Mouse (Mus musculus) heart, adult 2 months (tissue): ENCODE data around the gene Prkag2. TPM values are rescaled to one million over a fixed set of nuclear protein-coding genes. Genes with fewer than 3 reads are reported as not detected.

Source experiments
- DNase-seq, 2 experiments: peaks; one replicate each; pipeline ENCODE4 v3.0.0; 2021
- H3K27ac ChIP-seq: fragments of 200-600 bp; 2 replicates; pipeline ENCODE4 v1.8.1; 2022
- H3K27me3 ChIP-seq: fragments of 200-500 bp; 2 replicates; pipeline ENCODE4 v1.6.1; 2012; ENCODE audit warnings: mild to moderate bottlenecking, low read length, inconsistent platforms, mixed read lengths; ENCODE audit not compliant: control insufficient read depth, insufficient read depth
- H3K36me3 ChIP-seq: fragments of 200-500 bp; 2 replicates; pipeline ENCODE4 v1.6.1; 2012; ENCODE audit warnings: low read length, inconsistent platforms; ENCODE audit not compliant: control insufficient read depth, insufficient read depth
- H3K4me1 ChIP-seq: fragments of 200-500 bp; 2 replicates; pipeline ENCODE4 v1.6.1; 2011; ENCODE audit warnings: low read length; ENCODE audit not compliant: control insufficient read depth, insufficient read depth
- H3K4me3 ChIP-seq: fragments of 200-600 bp; 2 replicates; pipeline ENCODE4 v1.8.1; 2022
- H3K79me2 ChIP-seq: fragments of 200-500 bp; replicated peaks from 2 replicates; pipeline ENCODE4 v1.6.1; 2012; ENCODE audit warnings: mild to moderate bottlenecking, inconsistent platforms, low read length, moderate library complexity, mixed read lengths; ENCODE audit not compliant: control insufficient read depth, insufficient read depth
- H3K9ac ChIP-seq: fragments of 200-500 bp; 2 replicates; pipeline ENCODE4 v1.6.1; 2012; ENCODE audit warnings: low read depth, mild to moderate bottlenecking, control low read depth, inconsistent platforms, low read length, mixed read lengths
- CTCF ChIP-seq: fragments of 200-600 bp; IDR thresholded peaks from 2 replicates; pipeline ENCODE4 v1.8.1; 2022; ENCODE audit warnings: antibody characterized with exemption, mild to moderate bottlenecking, moderate library complexity
- EP300 ChIP-seq: fragments of 200-500 bp; IDR thresholded peaks from 2 replicates; pipeline ENCODE4 v1.6.1; 2011; ENCODE audit warnings: low read depth, low read length, control low read depth; ENCODE audit not compliant: insufficient read depth
- POLR2A ChIP-seq: fragments of 200-500 bp; IDR thresholded peaks from 2 replicates; pipeline ENCODE4 v1.6.1; 2011; ENCODE audit warnings: mild to moderate bottlenecking, low read depth, low read length, control low read depth; ENCODE audit not compliant: insufficient read depth
- WGBS: fragments of 180-500 bp; shearing (Covaris S2); methylation state at CpG from one replicate; pipeline ENCODE4 v1.1.7; 2018; 5-methylcytosine and 5-hydroxymethylcytosine counted together
- intact Hi-C: fragments of 180-260 bp; cut with DNase I; formaldehyde crosslinking; loops from one replicate; pipeline ENCODE4 v1.15.1; 2025
- polyA plus RNA-seq: library from polyadenylated mRNA; depleted of rRNA; stranded (reverse); fragments of >200 nt; gene quantifications from 2 replicates; pipeline ENCODE4 v1.2.3, GENCODE M21; 2012; rRNA removed
- total RNA-seq, 2 experiments: library from RNA; stranded (reverse); gene quantifications; 2 replicates each; pipeline ENCODE4 v1.2.3; 2021

The Prkag2 gene
- total and polyA plus RNA-seq, 3 experiments, result 23.9 to 25.9 (median 25.2) TPM

DNA sequence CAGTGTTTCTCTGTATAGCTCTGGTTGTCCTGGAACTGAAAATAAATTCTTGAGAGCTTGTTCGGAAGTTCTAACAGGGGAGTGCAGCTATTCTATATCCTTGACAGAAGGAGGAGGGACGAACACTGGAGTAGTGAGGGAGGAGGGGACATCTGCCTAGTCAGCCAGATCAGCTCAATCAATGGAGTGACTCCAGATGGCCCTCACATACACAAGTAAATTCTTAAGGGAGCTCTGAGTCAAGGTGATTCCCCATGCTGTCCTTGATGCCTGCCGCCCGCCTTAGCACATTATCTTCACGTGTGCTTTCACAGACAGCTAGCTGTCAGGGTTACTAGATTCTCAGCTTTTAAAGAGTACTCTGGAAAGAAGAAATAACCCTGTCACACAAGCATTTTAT, 279.8 kb downstream of the Prkag2 start:
- DNase-seq, result no peak
- Histone ChIP-seq H3K4me1 (peaks cover 14% of the 10 kb centered on the region), H3K9ac (no peak overlapping the region), H3K27ac (no peak overlapping the region), H3K36me3 (peaks cover 15% of the 10 kb centered on the region), H3K4me3 (no peak overlapping the region), H3K79me2 (peaks cover 8% of the 10 kb centered on the region), H3K27me3 (no peaks in the 10 kb centered on the region)
- intact Hi-C loops, result no loop called here
- no peak for TF ChIP-seq EP300
- no peak for TF ChIP-seq CTCF
- TF ChIP-seq POLR2A, result no peak
- WGBS, result 54% methylated on average over 5 of the region's 5 CpGs

DNA sequence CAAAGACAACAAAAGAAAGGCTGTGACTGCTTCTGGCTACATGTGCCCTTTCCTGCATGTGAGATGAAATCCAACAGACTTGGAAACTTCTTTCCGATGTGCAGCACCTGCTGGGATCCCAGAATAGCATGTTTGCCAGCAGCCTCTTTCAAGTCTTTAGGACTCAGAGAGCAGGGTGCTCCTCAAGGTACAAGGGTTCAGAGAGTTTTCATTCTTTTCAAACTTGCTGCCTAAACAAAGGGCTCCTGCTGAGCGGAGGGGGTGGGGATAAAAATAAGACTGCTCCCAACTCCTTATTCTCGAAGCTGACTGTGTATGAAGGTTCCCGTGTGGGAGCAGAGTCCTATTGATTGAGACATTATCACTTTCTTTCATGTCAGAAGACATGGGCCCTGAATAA, 283.3 kb downstream of the Prkag2 start:
- no peak overlapping the region for H3K27ac ChIP-seq
- no peaks in the 10 kb centered on the region for H3K27me3 ChIP-seq
- H3K9ac ChIP-seq, result no peak overlapping the region
- H3K79me2 ChIP-seq, result peaks cover 5% of the 10 kb centered on the region
- H3K4me1 ChIP-seq, result peaks cover 11% of the 10 kb centered on the region
- TF ChIP-seq POLR2A (no peak), EP300 (no peak), CTCF (no peak)
- WGBS, result 77% methylated on average over 4 of the region's 4 CpGs
- intact Hi-C loops, result no loop called here
- peaks cover 18% of the 10 kb centered on the region for H3K36me3 ChIP-seq
- no peak overlapping the region for H3K4me3 ChIP-seq
- no peak for DNase-seq

DNA sequence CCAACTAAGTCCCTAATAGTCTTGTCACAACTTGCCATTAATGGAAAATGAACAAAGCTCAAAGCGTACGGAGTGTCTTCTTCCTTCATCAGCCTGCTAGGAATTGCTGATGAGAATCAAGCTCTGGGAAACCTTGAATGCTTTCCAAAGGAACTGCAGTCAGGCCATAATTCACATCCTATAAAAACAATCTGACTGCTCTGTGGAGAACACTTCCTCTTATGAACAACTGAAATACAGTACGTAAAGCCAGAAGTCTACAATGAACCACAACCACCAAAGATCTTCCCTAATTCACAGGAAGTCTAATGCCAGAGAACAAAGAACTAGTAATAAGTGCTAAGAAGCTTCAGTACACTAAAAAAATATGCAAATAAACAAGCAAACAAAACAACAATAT, 286.5 kb downstream of the Prkag2 start:
- 43% methylated on average over 3 of the region's 3 CpGs for WGBS
- no peak overlapping the region for H3K9ac ChIP-seq
- peaks cover 4% of the 10 kb centered on the region for H3K4me1 ChIP-seq
- no peak for DNase-seq
- H3K4me3 ChIP-seq, result no peak overlapping the region
- H3K27ac ChIP-seq, result no peak overlapping the region
- no peak for TF ChIP-seq EP300
- no peak for TF ChIP-seq POLR2A
- TF ChIP-seq CTCF, result no peak
- H3K79me2 ChIP-seq, result no peaks in the 10 kb centered on the region
- intact Hi-C loops, result no loop called here
- peaks cover 24% of the 10 kb centered on the region for H3K36me3 ChIP-seq
- no peaks in the 10 kb centered on the region for H3K27me3 ChIP-seq

DNA sequence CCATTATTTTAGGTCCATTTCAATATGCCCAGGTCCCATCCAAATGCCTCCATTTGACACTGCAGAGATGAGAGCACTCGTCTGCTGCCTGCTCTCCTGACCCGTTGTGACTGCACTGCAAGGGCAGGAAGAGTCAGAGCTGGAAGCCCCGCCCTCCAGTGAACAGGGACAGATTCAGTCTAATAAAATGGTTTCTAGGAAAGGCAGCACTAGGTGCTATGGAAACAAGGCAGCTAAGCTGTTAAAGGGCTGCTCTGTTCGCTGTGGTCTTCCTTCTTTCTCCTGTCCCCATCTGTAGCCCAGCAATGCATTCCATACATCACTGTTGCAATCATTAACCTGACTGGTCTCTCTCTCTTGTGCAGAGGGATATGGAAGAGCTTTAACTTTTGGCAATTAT, 287.4 kb downstream of the Prkag2 start:
- no peaks in the 10 kb centered on the region for H3K27me3 ChIP-seq
- H3K27ac ChIP-seq, result no peak overlapping the region
- no peak overlapping the region for H3K9ac ChIP-seq
- H3K36me3 ChIP-seq, result peaks cover 26% of the 10 kb centered on the region
- H3K79me2 ChIP-seq, result no peaks in the 10 kb centered on the region
- H3K4me3 ChIP-seq, result no peak overlapping the region
- DNase-seq, result no peak
- intact Hi-C loops, result no loop called here
- WGBS, result 49% methylated on average over 4 of the region's 4 CpGs
- peaks cover 4% of the 10 kb centered on the region for H3K4me1 ChIP-seq
- TF ChIP-seq POLR2A, result no peak
- TF ChIP-seq CTCF, result no peak
- TF ChIP-seq EP300, result no peak

Other genes with a start within 250 kb of the Prkag2 start
- gene Galntl5, start 80.8 kb upstream of the Prkag2 start, total RNA-seq, result not detected
- 0.12 TPM in 1 of 2 replicates, not detected in the other for gene Galntl5, start 80.8 kb upstream of the Prkag2 start, polyA plus RNA-seq
- 10 to 100 TPM; 19.9 to 21.1 TPM for gene Galnt11, start 121.3 kb upstream of the Prkag2 start, total RNA-seq
- 14.2 and 28.9 TPM in 2 replicates for gene Galnt11, start 121.3 kb upstream of the Prkag2 start, polyA plus RNA-seq
- not detected for gene E130116L18Rik, start 122.5 kb upstream of the Prkag2 start, total RNA-seq
- gene E130116L18Rik, start 122.5 kb upstream of the Prkag2 start, polyA plus RNA-seq, result not detected in 2 replicates